Mouse (Mus musculus): ENCODE results near the gene Fgd5. TPM values are rescaled to one million over a fixed set of nuclear protein-coding genes. Genes with fewer than 3 reads are reported as not detected.

The Fgd5 gene
- polyA plus RNA-seq, 3 experiments from 2014 or later: not detected

- no peak for ATAC-seq
Observed at GRCm38 (mm10) chr6:92010895-92011294, 32.2 kb downstream of the Fgd5 start.

GRCm38 (mm10) chr6:92012413-92012812, 33.7 kb downstream of the Fgd5 start:
- no peak for ATAC-seq

- ATAC-seq: no peak
Observed at GRCm38 (mm10) chr6:92013035-92013434, 34.4 kb downstream of the Fgd5 start.

DNA sequence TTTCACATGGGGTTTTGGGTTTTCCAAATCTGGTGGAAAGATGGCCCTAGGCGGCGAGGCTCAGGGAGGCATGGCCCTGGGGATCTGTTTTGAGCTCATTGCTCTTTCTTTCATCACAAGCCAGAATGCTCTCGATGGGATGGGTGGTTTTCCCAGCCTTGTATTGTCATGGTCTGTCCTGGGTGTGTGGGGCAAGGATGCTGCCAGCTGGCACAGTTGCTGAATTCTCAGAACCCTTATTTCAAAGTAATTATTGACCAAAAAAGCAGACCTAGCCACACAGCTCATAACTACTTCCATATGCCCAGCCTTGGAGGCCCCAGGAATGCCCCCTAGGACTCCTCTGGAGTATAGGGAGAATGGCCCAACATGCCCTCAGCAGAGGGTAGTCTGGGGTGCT, 34.9 kb downstream of the Fgd5 start:
- no peak for ATAC-seq

DNA sequence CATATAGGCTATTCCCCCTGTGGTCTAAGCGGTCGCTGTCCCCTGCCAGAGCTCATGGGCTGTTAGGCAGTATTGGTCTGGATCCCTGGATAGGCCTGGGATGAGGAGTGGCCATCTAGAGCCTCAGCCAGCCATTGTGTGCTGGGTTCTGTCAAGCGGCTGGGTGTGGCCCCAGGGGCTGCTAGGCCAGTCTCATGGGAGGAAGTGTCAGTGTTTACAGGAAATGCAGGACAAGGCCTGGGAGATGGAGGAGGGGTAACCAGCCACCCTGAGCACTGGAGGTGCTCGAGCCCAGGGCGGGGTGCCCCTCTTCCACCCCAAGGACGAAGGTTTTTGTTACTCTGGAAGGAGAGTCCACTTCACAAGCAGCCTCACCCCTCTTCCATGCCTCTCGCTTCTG, 36.3 kb downstream of the Fgd5 start:
- no peak for ATAC-seq

DNA sequence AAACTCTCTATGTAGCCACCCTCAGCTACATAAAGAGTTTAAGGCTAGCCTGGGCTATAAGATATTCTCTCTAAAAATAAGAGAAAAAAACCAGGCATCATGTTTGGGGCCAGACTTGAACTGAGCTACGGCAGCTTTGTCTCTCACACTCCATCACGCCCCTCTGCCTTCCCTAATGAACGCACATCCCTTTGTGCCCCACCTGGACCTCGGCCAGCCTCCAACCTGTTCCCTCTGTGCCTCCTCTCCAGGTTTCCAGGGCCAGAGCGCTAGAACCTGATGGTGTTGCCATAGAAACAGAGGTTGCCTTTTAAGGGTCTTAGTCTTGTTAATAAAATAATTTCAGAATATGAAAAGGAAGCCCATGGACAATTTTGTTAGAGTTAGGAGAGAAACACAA, 37.2 kb downstream of the Fgd5 start:
- no peak for ATAC-seq

- ATAC-seq: no peak
Observed at GRCm38 (mm10) chr6:92016738-92017137, 38.1 kb downstream of the Fgd5 start.

GRCm38 (mm10) chr6:92018421-92018820, 39.7 kb downstream of the Fgd5 start:
- no peak for ATAC-seq

DNA sequence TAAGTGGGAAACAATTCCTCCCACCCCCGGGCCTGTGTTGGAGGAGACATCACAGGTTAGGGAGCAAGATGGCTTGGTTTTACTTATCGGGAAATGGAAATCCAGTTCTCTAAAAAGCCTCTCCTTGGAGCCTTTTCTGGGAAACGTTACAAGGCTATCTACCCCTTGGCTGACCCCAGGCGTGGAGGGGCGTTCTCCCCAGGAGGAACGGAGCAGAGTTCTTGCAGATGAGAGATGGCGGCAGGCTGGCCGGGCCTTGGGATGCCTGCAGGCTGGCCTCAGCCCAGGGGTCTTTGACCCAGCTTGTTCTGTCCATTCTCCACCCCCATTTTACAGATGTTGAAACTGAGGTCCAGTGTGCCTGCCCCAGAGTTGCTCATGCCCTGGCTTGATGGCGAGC, 42.4 kb downstream of the Fgd5 start:
- ATAC-seq: no peak

- ATAC-seq: no peak
Observed at GRCm38 (mm10) chr6:92021506-92021905, 42.8 kb downstream of the Fgd5 start.

DNA sequence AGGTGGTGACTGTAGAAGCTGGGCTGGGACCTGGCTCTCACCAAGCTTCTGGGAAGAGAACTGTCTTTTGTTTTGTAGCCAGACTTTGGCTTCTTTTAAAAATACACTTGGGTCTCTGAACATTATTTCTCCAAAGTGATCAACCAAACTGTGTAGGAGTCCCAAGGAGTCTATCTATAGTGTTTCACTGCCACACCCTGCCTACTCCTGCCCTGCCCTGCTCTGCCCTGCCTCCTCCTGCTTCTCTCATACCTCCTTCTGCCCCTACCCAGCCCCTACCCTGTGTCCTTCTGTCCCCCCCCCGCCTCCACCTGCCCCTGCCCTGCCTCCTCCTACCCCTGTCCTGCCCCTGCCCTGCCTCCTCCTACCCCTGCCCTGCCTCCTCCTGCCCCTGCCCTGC, 46.6 kb downstream of the Fgd5 start:
- ATAC-seq: no peak

GRCm38 (mm10) chr6:92027379-92027778, 48.7 kb downstream of the Fgd5 start:
- no peak for ATAC-seq

DNA sequence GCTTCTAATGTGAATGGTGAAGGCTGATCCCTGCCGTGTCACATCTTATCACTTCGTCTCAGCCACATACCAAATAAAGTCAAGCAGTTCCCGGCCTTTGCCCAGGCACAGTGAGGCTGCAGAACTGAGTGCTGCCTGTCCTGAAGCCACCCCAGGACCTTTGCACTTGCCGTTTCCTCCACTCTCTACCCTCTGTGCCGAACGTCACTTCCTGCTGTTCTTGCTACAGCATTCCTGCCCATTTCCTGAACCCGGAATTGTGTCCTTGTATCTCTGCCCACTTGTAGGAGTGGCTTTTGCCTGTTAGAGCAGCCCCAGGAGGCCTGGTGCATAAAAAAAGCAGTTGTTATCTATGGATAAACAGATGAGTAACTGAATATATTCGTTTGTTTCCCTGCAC, 52.0 kb downstream of the Fgd5 start:
- ATAC-seq: no peak

- no peak for ATAC-seq
Observed at GRCm38 (mm10) chr6:92034713-92035112, 56.0 kb downstream of the Fgd5 start.

GRCm38 (mm10) chr6:92036372-92036771, 57.7 kb downstream of the Fgd5 start:
- ATAC-seq: no peak

GRCm38 (mm10) chr6:92038158-92038557, 59.5 kb downstream of the Fgd5 start:
- no peak for ATAC-seq

- no peak for ATAC-seq
Observed at GRCm38 (mm10) chr6:92041271-92041670, 62.6 kb downstream of the Fgd5 start.

- no peak for ATAC-seq
Observed at GRCm38 (mm10) chr6:92042055-92042454, 63.4 kb downstream of the Fgd5 start.

- no peak for ATAC-seq
Observed at GRCm38 (mm10) chr6:92042850-92043249, 64.2 kb downstream of the Fgd5 start.

DNA sequence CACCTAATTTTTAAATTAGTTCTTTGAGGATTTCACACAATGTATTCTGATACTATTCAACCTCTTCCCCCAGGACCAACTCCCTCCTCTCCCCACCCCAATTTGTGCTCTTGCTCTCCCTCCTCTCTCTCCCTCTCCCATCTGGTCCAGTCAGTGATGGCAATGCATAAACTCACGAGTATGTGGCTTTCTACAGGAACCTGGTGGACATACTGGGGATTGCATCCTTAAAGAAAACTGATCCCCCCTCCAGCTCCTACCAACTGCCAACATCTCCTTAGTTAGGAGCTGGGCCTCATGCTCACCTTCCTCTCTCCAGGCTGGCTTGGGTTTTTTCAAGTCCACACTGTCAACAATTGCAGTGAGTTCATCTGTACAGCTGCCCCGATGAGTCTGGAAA, 79.1 kb downstream of the Fgd5 start:
- no peak for ATAC-seq

DNA sequence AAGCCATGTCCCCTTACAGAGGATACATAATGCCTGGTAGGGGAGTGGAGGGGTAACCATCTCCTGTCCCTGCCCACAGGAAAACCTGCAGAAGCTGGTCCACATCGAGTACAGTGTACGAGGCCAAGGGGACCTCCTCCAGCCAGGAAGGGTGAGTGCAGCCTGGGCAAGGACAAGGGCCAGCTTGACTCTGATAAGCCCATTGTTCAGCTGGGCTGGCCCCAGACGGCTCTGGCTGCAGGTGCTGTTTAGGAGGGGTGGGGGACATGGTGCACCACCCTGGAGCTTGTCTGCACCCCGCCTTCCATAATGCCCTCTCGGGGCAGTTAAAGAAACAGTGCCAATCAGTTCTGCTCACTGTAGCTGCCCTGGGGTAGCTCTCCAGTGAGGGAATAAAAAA, 83.0 kb downstream of the Fgd5 start:
- ATAC-seq: no peak

GRCm38 (mm10) chr6:92063452-92063851, 84.8 kb downstream of the Fgd5 start:
- no peak for ATAC-seq

GRCm38 (mm10) chr6:92064101-92064500, 85.4 kb downstream of the Fgd5 start:
- ATAC-seq: no peak

DNA sequence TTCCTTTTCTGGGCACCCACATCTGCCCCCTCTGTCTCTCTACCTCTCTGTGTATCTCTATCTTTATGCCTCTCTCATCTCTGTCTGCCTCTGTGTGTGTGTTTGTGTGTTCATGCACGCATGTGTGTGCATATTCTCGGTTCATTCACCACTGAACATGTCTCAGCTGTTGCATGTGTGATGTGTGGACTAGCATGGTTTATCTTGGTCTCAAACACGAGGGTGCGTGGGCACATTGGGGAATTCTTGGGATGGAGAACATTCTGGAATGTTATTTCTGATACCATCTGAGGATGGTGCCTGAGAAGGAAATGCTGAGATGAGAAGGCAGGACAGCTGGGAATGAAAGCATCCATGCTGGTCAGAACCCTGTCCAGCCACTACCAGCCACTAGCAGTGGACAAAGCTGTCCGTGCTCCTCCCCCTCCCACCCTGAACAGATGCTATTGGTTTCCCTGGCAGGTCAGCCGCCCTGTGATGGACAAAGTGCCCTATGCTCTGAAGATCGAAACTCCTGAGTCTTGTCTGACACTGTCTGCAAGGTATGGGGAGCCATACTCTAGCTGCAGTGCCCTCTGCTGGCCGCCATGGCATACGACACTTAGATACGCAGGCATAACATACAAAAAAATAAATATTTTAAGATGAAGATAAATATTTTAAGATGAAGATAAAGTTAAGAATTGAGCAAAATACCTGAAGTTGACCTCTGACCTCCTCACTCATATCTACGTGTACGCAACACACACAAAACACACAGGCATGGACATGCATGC, 87.2 kb downstream of the Fgd5 start:
- no peak for ATAC-seq

Data from inflammation-experienced regulatory T-cells, adult 6 months (primary cell).